Mouse (Mus musculus): ENCODE results near the gene Daam1. TPM values are rescaled to one million over a fixed set of nuclear protein-coding genes. Genes with fewer than 3 reads are reported as not detected.
"Not testable (repeated sequence)": the region's sequence is repeated elsewhere in the genome, so short reads cannot be mapped to it uniquely, and the experiment has no call there.

Daam1 gene
- polyA plus RNA-seq, 2 experiments from 2014 or later, result 1.9 to 2.0 TPM

GRCm38 (mm10) chr12:71835966-71836668 is 5.2 kb downstream of the Daam1 start:
- ATAC-seq, result no peak

GRCm38 (mm10) chr12:71836776-71837175 is 5.9 kb downstream of the Daam1 start:
- no peak for ATAC-seq

GRCm38 (mm10) chr12:71837576-71837975 is 6.7 kb downstream of the Daam1 start:
- no peak for ATAC-seq

GRCm38 (mm10) chr12:71838230-71838629 is 7.4 kb downstream of the Daam1 start:
- no peak for ATAC-seq

GRCm38 (mm10) chr12:71839653-71840052 is 8.8 kb downstream of the Daam1 start:
- no peak for ATAC-seq

- ATAC-seq, result no peak
Observed at GRCm38 (mm10) chr12:71840430-71841186, 9.7 kb downstream of the Daam1 start.

- ATAC-seq, result no peak
Observed at GRCm38 (mm10) chr12:71842006-71842405, 11.1 kb downstream of the Daam1 start.

- no peak for ATAC-seq
Observed at GRCm38 (mm10) chr12:71842588-71842987, 11.7 kb downstream of the Daam1 start.

- no peak for ATAC-seq
Observed at GRCm38 (mm10) chr12:71845486-71845885, 14.6 kb downstream of the Daam1 start.

GRCm38 (mm10) chr12:71846416-71846815 is 15.5 kb downstream of the Daam1 start:
- ATAC-seq, result not testable (repeated sequence)

GRCm38 (mm10) chr12:71847024-71847423 is 16.1 kb downstream of the Daam1 start:
- not testable (repeated sequence) for ATAC-seq

GRCm38 (mm10) chr12:71847617-71848016 is 16.7 kb downstream of the Daam1 start:
- no peak for ATAC-seq

- no peak for ATAC-seq
Observed at GRCm38 (mm10) chr12:71848037-71848776, 17.3 kb downstream of the Daam1 start.

- no peak for ATAC-seq
Observed at GRCm38 (mm10) chr12:71849051-71849450, 18.2 kb downstream of the Daam1 start.

- no peak for ATAC-seq
Observed at GRCm38 (mm10) chr12:71850135-71850534, 19.3 kb downstream of the Daam1 start.

GRCm38 (mm10) chr12:71852678-71853077 is 21.8 kb downstream of the Daam1 start:
- ATAC-seq, result no peak

- no peak for ATAC-seq
Observed at GRCm38 (mm10) chr12:71853694-71854093, 22.8 kb downstream of the Daam1 start.

GRCm38 (mm10) chr12:71854191-71854590 is 23.3 kb downstream of the Daam1 start:
- ATAC-seq, result no peak

- no peak for ATAC-seq
Observed at GRCm38 (mm10) chr12:71855730-71856479, 25.0 kb downstream of the Daam1 start.

- no peak for ATAC-seq
Observed at GRCm38 (mm10) chr12:71856480-71856754, 25.5 kb downstream of the Daam1 start.

- no peak for ATAC-seq
Observed at GRCm38 (mm10) chr12:71859096-71859495, 28.2 kb downstream of the Daam1 start.

GRCm38 (mm10) chr12:71863846-71864543 is 33.1 kb downstream of the Daam1 start:
- ATAC-seq, result peak; percentile 49

Data from activated CD4-positive, CD25-positive, alpha-beta regulatory T cell, adult 4 months (primary cell).